Mouse (Mus musculus): Measurements from ENCODE around the gene Klf7.

The Klf7 gene

DNA sequence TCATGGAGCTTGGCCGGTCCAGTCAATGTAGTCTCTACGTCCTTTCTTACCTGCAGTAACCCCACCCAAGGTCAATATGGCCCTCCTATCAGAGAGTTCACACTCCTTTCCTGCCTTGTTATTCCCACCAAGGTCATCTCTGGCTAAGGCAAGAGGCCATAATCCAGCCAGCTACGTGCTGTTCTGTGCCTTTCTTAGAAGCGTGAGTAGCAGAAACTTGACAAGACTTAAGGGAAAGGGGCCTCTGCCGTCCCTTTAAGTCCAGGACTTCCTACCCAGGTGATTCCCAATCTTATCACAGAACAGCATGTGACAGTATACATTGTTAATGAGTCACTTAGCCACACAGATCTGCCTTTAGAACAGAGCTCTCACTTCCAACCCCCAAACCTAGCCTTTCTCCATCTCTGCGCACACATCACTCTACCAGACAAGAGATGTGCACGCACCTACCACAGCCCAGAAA lies 16.9 kb downstream of the Klf7 start:
- no peak for DNase-seq (ENCODE audit: low read depth, low spot score)

GRCm38 (mm10) chr1:64104665-64105064 lies 17.4 kb downstream of the Klf7 start:
- no peak for DNase-seq (ENCODE audit: low read depth, low spot score)

DNA sequence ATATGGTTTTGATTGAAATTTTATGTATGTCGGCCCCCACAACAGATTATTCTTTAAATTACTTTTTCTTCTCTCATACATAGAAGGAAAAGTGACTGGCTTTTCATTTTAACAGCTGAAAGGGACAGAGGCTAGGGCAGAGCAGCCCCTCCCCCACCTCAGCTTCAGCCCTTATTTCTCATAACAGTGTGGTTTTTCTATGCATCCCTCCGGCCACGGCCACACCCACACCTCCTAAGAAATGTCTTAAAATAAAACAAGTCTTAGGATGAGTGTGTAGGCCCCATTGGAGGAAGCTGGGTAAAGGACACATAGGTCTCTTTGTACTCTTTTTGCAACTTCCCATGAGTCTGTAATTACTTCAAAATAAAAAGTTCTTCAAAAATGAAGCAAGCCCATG lies 20.8 kb downstream of the Klf7 start:
- DNase-seq (ENCODE audit: low read depth, low spot score): no peak

GRCm38 (mm10) chr1:64098800-64099199 lies 23.3 kb downstream of the Klf7 start:
- no peak for DNase-seq (ENCODE audit: low read depth, low spot score)

DNA sequence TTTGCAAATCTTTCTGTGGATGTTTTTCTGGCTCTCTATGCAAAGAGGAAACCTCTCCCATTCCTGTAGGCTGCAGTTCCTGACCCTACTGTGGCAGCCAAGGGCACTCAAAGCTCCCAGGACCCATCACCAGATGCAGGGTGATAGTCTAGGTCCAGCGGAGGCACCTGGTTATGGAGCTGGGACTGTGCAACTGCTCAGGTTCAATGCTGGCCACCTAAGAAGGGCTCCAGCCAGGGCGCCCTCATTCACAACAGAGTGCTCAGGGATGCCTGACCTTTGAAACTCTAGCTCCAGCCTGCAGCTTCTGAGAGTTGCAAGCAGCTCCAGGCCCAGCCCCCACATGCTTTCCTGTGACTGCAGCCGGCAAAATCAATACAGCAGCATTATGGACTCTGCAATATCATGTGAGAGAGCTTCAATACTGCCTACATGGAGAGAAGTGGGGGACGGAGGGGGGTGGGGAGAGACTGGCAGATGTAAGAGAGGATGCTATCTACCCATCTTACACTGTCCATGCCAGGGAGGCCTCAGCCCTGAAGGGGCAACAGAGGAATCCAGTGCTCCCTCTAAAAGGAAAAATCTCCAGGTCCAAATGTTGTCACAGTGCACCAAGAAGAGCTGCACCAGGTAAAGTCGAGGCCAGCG lies 24.3 kb downstream of the Klf7 start:
- no peak for DNase-seq (ENCODE audit: low read depth, low spot score)

GRCm38 (mm10) chr1:64093018-64093417 lies 29.1 kb downstream of the Klf7 start:
- DNase-seq (ENCODE audit: low read depth, low spot score): no peak

DNA sequence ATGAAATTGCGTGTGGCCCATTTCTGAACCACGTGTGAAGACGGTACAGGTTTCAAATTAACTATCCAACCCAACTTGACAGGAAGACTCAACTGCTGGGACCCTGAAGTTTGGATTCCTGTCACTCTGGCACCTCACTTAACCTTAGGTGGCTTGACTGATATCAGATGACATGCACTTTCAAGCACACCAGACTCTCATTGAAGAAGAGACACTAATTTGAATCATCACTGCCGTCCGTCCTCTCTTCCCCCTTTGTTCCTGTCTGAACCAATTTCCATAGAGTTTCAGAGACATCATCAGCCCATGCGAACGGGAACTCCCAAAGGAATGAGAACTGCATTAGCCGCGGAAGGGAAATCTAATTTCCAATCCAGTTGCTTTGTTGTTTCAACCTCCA lies 30.5 kb downstream of the Klf7 start:
- DNase-seq (ENCODE audit: low read depth, low spot score): no peak

DNA sequence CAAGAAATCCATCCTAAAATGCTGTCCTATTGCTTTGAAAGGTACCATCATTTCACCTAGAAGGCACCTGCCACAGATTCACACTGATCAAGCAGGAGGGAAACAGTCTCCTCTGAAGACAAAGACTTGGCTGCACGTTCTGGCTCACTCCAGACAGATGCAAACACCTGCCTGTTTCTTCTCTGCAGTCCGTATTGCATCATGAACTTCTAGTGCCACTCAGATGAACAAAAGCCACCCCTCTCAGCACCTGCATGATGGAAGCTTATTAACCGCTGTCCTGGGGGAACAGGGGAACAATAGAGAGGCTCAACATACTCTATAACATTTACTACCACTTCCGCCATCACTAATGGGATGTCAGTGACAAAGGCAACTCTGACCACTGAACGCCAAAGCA lies 31.5 kb downstream of the Klf7 start:
- DNase-seq (ENCODE audit: low read depth, low spot score): no peak

- DNase-seq (ENCODE audit: low read depth, low spot score): no peak
Measured at GRCm38 (mm10) chr1:64089691-64090090, 32.4 kb downstream of the Klf7 start.

DNA sequence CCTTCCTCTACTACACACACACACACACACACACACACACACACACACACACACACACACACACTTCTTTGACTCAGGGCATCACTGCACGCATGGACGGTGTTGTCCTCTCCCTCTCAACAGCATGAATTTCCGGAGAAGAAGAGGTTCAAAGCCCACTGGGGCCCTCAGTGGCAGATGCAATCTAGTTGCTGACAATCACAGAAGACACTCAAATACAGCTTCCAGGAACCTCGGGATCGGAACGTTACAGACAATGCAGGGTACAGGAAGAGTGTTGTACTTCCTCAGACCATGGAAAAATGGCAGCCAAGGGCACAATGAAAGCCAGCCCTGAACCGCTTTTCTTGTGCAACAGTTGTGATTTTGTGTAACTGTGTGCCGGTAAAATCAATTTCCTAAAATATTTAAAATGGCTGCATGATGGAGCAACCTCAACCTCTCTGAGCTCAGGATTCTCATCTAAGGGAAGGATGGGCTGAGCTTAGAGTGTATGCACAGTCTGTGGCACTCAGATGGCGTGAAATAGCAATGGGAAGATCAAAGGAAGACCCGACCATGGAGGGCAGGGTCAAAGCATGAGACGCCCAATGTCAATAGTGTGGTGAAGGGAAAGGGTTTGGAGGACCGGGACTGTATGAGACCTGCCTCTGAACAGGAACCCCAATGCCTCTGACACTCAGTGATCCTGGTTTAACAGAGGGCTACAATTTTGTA lies 33.3 kb downstream of the Klf7 start:
- DNase-seq (ENCODE audit: low read depth, low spot score): no peak

DNA sequence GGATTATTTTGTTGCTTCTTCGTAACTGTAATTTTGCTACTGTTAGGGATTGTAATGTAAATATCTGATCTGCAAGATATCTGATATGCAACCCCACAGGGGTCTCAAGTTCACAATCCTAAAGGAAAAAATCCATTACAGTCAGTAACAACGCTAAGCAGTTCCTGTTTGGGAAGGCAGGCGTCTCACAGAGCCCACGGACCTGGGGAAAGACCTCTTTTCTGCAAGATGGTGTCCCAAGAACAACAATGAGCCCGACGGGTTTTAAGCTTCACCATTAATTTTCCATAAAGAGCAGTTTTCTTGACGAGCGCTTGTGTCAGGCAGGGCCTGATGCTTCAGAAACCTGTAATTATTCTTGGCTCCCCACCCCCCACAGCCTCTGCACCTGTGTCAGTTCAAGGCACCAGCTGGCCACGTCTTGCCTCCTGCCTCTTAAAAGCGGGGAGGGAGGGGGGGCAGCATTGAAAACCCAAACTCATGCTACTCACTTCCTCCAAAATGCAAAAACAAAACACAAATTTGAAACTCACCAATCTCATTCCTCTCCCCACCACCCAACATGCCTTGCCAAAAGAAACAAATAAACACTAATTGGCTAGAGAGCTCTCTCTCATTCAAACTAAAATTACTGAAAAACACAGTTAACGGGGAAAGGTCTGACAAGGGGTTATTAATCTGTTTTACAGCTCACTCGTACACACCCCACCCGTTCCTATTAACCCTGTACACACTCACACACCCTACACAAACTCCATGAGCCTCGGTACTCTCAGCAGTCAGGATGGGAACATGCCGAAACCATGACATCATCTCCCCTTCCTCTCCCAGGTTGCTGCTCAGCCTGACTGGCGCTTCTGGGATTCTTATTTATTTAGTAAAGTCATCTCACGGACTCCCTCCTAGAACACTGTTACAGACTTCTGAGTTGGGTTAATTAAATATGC lies 34.2 kb downstream of the Klf7 start:
- DNase-seq (ENCODE audit: low read depth, low spot score): no peak

DNA sequence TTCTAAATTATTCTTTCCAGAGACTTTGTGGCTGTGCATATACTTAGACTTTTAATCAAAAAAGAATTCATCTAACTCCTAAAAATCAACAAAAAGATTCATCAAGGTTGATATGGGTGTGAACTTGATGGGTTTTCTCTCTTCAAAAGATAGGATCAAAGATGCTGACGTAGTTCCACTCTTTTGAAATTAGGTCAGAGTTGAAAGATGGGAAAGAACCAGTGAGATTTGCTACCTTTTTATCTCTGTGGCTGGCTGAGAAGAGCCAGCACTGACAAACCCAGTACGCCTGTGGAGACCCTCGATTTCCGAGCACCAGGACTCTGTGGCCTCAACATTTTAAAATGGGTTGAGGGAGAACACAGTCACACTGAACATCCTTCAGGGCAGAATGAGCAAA lies 36.2 kb downstream of the Klf7 start:
- DNase-seq (ENCODE audit: low read depth, low spot score): no peak

GRCm38 (mm10) chr1:64085361-64085760 lies 36.7 kb downstream of the Klf7 start:
- no peak for DNase-seq (ENCODE audit: low read depth, low spot score)

DNA sequence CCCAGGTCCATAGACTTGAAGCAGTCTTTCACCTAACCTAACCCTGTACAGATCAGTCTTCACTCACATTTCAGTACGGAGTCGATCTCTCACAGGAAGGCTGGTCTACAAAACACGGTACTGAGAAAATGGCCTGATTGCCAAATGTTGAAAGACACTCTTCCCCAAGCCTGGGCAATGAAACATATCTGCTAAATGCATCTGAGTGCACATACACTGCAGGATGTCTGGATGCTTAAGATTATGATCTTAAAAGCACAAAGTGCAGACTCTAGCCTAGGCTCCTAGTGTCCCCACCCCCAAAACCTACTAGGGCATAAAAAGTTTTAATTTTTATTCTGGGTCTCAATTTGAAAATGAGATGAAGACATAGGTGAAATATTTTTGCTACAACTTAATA lies 37.4 kb downstream of the Klf7 start:
- no peak for DNase-seq (ENCODE audit: low read depth, low spot score)

DNA sequence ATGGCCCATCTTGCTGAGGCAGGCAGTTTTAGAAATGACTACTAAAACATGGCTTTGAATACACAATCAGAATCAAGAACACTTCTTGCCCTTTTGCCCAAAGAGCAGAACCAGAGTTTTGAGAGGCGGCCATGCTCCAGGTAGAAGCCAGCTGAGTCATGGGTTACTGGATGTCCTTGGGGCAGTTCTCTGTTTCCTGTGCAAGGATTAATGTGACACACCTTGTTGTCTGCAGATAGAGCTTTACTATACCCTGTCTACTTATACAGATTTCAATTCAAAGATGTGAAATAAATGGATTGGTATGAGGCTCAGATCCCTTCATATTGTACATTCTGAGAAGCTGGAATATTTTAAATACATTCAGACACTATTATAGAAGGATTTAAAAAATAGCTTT lies 40.3 kb downstream of the Klf7 start:
- no peak for DNase-seq (ENCODE audit: low read depth, low spot score)

DNA sequence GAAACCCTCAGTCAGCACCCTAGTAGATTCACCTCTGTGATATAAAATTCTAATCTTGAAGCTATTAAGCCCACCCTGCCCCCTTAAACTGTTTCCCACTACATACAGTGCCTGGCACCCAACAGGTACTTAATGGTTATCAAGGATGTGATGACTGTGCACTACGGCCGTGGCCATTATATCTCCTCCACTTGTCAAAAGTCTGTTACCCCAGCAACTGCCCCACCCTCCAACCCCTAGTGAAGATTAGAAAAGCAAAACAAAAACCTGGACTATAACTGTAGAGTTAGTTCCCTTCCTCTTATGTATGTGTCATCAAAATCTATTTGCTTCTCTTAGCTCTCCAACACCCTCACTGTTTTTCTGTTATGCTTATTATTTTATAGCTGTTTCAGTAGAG lies 40.9 kb downstream of the Klf7 start:
- DNase-seq (ENCODE audit: low read depth, low spot score): no peak

- no peak for DNase-seq (ENCODE audit: low read depth, low spot score)
Measured at GRCm38 (mm10) chr1:64080263-64080662, 41.8 kb downstream of the Klf7 start.

DNA sequence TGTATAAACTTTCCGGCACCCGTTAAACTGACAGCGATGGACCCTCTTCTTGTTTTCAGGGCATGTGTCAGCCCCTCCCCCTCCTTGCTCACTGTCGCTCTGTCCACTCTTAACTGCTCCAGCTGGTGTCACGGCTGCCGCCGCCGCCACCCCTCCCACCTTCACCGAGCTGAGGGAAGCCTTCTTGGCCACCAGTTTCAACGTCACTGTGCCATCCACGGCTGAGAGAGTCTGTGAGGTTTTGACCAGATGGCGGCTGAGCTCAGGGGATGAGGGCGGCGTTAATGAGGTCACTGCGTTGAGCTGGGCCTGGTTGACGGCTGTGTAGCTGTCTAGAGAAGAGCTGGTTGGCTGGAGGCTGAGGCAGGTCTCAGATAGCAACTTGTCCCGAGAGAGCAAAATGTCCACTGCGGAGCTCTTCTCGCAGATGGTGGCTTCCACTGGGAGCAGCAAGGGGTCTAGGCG lies 43.3 kb downstream of the Klf7 start:
- DNase-seq (ENCODE audit: low read depth, low spot score): no peak

DNA sequence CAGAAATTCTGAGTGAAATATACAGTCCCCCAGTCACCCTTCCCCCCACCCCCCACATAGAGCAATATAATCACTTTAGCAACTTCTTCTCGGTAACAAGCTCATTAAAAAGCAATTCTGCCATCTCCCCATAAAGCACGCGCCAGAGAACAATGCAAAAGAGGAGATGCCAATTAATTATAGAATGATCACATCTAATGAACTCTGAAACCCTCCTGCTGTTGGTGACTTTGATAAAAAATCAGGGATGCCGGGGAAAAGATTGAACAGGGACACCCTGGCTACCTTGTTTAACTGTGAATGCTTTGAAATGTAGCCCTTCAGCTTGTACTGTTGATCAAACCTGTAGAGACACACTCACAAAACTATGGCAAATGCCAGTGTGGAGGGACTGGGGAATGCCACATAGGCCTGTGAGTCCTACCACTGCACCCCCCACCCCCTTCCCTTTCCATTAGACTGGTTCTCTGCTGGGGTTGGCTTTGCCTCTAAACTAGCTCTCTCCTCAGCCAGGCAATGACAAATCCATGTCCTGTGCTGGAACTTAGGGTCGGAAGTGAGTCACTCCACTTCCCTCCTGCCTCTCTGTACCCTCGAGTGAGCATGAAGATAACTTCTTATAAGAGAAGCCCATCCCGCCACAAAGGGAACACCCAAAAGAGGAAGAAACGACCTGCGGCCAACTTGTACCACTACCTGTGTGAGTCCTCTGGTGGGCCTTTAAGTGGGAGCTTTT lies 43.9 kb downstream of the Klf7 start:
- DNase-seq (ENCODE audit: low read depth, low spot score): no peak

DNA sequence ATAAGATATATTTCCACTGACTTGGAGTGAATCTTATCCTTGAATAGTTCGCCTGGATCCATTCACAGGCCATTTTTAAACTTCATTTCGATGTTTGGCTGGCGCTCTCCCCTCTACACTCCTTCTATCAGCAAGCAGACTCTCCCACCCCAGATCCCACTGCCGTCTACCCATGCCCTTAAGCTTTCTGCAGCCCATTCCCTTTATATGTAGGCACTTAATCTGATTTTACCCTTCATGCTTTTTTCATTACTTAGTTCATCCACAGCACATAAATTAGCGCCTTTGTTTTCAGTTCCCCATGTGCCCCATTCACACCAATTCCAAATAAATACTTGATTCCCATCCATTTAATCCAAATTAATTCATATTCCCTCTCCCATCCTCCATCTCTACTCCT lies 48.0 kb downstream of the Klf7 start:
- DNase-seq (ENCODE audit: low read depth, low spot score): no peak

- DNase-seq (ENCODE audit: low read depth, low spot score): no peak
Measured at GRCm38 (mm10) chr1:64070947-64071346, 51.1 kb downstream of the Klf7 start.
